Mouse (Mus musculus) cerebellum, adult 8-10 months (tissue): ENCODE measurements around the gene Trim11.
"Not testable (repeated sequence)": the region's sequence is repeated elsewhere in the genome, so short reads cannot be mapped to it uniquely, and the experiment has no call there.

Experiments used
- DNase-seq: peaks from one replicate; pipeline ENCODE4 v3.0.0; 2022

Gene Trim11

GRCm38 (mm10) chr11:58978027-58978705 is at the start of gene Trim11:
Gene Trim11, plus strand, starts transcription at chr11:58978093.
- peak; percentile 57 for DNase-seq

- DNase-seq: no peak
Observed at GRCm38 (mm10) chr11:58929055-58929454, 48.8 kb upstream of the Trim11 start.

GRCm38 (mm10) chr11:58929641-58930040 is 48.3 kb upstream of the Trim11 start:
- DNase-seq: no peak

- DNase-seq: no peak
Observed at GRCm38 (mm10) chr11:58930254-58930653, 47.6 kb upstream of the Trim11 start.

GRCm38 (mm10) chr11:58931576-58931975 is 46.3 kb upstream of the Trim11 start:
- DNase-seq: no peak

DNA sequence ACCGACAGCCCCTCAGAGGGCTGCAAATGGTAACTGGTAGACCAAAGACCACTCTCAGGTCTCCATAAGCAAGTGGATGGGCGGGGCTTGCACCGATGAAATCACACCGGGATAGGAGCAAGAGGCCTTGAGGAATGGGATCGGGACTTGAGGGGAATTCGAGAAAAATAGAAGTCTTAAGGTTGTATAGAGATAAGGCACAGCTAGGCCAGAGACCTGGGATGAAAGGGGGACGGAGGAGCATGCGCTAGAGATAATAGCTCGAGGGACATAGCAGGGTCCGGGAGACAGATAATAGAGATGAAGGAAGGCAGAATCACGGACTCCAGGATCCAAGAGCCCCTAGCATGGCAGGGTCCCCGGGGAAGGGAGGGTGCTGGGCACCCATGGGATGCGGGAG is 40.0 kb upstream of the Trim11 start:
- no peak for DNase-seq

DNA sequence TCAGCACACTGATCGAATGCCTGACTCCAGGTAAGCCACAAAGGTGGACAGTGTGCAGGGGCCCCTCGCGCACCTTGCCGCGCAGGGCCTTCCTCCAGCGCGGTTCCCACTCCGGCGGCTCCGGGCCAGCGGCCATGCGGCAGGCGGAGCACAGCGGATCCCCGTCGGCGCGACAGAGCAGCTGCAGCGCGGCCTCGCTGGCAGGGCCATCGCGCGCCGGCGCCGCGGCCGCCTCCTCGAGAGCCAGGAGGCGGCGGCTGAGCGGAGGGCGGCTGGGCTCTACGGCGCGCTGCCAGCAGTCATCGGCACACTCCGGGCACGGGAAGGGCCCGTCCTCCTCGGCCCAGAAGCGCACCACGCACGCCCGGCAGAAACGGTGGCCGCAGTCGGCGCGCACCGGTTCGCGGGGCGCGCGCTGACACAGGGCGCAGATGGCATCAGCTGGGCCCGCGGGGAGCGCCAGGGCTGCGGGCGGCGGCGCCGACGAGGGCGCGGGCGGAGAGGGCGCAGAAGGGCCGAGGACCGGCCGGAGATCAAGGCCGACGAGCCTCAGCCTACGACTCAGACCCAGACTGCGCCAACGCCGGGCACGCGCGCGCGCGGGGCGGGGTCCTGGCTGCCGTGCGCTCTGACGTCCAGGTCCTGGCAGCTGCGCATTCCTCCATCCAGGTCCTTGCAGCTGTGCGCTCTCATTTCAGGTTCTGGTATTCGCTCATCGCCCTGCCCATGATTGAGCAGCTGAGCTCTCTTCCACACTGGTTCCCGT is 39.4 kb upstream of the Trim11 start, which contains the start of gene Rnf187:
Gene Rnf187, minus strand, starts transcription at position 595 of the 766 bp plus-strand sequence.
- DNase-seq: peak; percentile 92

DNA sequence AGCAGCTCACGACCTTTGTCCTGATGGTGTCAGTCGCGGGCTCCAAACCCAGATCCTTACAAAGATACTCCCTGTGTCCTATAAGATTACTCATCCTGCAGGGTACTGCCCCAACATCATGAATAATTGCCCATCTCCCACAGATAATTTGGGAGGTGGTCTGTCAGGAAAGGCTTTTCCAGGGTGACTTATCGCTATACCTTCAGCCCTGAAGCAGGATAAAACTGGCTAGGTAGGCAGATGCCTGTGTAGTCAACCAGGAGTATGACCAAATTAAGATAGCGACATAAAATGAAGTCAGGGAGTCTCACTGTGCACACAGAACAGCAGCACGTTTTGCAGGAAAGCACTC is 38.8 kb upstream of the Trim11 start:
- no peak for DNase-seq

DNA sequence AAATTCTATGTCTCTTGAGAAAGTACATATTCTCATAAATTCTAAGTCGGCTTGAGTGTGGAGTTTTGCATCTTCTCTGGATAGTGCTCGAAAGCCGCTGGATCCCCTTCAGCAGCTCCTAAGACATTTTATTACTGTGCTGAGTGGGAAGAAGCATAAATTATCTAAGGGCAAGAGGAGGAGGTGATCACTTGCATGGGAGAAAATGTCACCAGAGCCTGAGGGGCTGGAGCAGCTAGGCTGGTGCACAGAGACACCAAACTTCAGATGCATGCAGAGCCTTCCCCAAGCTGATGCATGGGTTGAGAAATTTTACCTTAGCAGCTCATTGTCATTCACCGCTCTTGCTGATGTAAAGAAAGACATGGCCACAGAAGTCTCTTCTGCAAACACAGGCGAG is 33.8 kb upstream of the Trim11 start:
- DNase-seq: no peak

- no peak for DNase-seq
Observed at GRCm38 (mm10) chr11:58947306-58947705, 30.6 kb upstream of the Trim11 start.

DNA sequence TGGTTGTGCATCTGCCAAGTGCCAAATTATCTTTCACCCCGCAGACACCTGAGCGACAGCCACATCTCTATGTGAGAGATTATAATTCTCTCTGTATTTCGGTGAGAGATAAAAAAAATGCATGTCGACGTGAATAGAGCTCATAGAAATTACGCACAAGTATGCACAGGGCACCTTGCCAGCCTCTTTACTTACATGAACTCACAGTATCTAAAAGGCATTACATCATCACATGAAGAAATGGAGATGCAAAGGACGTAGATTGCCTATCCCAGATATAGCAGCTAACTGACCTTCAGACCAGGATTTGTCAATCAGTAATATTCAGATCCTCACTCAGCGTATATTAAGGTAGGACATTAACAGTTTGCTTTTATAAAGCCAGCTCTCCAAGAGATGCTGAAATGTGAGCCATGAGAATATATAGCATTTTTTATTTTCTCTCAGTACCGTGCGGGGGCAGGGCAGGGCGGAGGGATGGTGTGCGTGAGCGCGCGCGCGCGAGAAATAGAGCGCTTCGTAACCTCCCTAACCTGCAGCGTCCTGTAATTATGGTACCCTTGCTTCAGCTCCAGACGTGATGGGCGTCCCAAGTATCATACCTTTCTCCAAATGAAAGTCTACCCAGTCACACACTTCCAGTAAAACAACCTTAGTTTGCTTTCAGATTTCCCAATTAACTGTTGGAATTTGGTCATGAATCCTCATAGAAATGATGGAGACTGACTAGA is 29.9 kb upstream of the Trim11 start:
- peak; percentile 79 for DNase-seq

- DNase-seq: peak; percentile 88
Observed at GRCm38 (mm10) chr11:58948542-58949479, 29.1 kb upstream of the Trim11 start, which contains the start of gene Hist3h2ba. Gene Hist3h2ba, plus strand, starts transcription at chr11:58948920.

DNA sequence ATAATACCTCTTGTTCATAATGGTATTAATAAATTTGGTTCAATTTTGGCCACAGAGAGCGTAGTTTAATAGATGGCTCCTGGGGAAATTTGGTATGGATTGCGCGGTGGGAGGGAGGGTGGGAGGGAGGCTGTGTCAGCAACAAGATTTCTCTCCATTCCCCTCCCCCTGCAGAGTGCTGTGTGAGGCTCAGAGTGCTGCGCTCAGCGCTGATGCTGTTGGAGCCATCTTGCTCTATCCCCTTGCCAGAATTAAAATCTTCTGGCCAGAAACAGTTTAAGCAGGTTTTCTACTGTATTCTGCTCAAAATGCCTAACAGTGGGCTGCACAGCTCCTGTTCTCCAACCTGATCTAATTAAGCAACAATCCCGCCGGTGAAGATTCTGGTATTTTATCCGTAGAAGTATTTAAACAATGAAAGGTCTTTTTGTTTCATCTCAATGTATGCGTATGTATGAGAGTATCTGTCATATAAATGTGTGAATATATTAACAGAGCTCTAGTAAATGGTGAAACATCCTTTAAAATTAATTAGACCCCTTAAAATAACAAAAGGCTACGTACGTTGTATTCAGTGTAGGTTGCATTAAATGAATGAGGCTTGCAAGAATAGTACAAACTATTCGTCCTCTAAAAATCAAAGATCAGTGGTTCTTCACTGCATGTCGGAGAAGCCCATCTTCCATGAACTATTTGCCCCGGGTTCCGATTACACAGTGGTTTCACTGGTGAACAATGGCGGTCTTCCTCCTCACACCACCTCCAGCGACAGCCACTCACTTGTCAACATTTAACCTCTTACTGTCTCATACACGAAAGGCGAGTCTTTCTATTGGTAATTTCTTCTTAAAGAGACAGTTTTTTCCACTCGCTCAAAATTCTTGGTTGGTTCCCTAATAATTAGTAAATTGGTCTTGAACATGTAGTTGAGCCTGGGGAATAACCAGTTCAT is 28.1 kb upstream of the Trim11 start:
- DNase-seq: peak; percentile 66

DNA sequence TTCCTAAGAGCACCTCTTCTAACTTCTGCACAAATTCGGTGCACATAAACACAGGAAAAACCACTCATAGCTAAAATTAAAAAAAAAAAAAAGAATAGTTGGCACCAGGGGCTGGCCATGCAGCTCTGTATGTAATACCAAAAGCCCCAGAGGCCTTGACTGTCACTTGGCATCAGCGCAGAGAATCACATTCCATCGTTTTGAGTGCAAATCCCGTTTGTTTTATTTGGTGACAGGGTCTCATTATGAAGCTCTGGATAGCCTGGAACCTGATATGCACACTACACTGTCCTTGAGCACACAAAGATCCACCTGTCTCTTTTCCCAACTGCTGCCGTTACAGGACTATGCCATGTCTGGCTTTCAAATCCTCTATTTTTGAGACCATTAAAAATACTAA is 26.7 kb upstream of the Trim11 start:
- no peak for DNase-seq

DNA sequence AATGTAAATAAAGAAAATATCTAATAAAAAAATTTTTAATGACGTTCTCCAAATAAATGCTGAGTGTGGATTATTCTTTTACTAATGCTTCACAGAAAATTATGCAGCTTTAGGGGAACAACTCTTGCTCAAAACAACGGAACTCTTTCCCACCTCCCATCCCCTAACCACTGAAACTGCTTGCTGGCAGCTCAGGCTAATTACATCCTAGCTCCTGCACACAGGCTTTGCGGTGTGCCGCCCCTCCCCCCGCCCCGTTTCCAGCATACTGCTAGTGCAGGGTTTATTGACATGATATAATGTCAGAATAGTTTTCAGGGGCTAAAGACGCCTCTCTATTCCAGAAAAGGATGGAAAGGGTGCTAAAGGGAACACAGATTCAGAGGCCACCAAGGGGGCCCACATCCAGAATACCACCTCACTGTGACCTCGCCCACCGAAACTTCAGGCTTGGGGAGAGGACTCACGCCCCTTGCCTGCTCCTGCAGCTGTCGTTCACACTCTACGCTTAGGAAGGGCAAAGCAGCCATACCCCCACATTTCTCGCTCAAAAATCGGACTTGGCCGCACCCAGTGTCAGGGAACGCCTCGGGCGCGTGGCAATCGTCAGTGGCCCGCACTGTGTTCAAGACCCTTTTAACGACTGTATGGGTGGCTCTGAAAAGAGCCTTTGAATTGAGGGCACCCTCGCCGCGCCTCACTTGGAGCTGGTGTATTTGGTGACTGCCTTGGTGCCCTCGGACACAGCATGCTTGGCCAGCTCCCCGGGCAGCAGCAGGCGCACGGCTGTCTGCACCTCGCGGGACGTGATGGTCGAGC is 24.3 kb upstream of the Trim11 start:
- DNase-seq: no peak

DNA sequence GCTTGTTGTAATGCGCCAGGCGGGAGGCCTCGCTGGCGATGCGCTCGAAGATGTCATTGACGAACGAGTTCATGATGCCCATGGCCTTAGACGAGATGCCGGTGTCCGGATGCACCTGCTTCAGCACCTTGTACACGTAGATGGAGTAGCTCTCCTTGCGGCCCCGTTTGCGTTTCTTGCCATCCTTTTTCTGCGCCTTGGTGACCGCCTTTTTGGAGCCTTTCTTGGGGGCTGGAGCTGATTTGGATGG is 23.8 kb upstream of the Trim11 start:
- DNase-seq: not testable (repeated sequence)

DNA sequence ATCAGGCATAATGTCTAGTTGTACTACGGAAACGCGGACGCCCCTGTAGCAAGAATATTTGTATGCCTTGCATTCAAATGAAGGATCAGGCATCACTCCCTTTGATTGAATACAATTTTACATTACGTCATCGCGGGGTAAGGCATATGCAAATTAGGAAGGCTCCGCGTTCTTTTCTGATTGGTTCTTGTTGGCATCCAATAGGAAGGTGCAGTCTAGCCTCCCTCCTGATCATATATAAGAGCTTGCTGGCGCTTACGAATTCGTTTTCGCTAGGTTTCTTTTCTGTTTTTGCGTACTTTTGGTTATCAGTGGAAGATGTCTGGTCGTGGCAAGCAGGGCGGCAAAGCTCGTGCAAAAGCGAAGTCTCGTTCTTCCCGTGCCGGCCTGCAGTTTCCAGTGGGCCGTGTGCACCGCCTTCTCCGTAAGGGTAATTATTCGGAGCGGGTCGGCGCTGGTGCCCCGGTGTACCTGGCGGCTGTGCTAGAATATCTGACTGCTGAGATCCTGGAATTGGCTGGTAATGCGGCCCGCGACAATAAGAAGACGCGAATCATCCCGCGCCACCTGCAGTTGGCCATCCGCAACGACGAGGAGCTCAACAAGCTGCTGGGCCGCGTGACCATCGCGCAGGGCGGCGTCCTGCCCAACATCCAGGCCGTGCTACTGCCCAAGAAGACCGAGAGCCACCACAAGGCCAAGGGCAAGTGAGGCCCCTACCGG is 23.3 kb upstream of the Trim11 start, which contains the start of the genes Hist3h2a and Trim17:
Gene Hist3h2a, plus strand, starts transcription at position 266 of the 723 bp plus-strand sequence.
Gene Trim17, plus strand, starts transcription at position 266 of the 723 bp plus-strand sequence.
- DNase-seq: peak; percentile 89

- no peak for DNase-seq
Observed at GRCm38 (mm10) chr11:58955143-58955867, 22.6 kb upstream of the Trim11 start.

DNA sequence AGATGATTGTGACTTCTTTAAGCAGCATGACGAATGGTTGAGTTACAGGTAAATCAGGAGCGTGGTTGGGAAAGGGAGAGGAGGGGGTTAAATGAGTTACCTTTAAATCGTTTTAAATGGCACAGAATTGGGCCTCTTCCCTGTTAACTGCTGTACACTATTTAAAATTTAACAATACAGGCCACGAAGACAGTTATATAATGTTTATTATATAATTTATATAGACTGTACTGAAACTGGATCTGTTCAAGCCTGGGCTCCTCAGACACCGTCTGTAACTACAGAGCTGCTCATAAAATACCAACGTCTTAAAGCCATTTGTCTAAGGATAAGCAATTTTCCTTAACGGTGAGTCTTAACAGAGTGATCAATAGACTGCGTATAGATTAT is 22.0 kb upstream of the Trim11 start:
- DNase-seq: no peak
